Mouse (Mus musculus): ENCODE data around the gene Oxa1l.
"Not testable (repeated sequence)": the region's sequence is repeated elsewhere in the genome, so short reads cannot be mapped to it uniquely, and the experiment has no call there.

Oxa1l gene

DNA sequence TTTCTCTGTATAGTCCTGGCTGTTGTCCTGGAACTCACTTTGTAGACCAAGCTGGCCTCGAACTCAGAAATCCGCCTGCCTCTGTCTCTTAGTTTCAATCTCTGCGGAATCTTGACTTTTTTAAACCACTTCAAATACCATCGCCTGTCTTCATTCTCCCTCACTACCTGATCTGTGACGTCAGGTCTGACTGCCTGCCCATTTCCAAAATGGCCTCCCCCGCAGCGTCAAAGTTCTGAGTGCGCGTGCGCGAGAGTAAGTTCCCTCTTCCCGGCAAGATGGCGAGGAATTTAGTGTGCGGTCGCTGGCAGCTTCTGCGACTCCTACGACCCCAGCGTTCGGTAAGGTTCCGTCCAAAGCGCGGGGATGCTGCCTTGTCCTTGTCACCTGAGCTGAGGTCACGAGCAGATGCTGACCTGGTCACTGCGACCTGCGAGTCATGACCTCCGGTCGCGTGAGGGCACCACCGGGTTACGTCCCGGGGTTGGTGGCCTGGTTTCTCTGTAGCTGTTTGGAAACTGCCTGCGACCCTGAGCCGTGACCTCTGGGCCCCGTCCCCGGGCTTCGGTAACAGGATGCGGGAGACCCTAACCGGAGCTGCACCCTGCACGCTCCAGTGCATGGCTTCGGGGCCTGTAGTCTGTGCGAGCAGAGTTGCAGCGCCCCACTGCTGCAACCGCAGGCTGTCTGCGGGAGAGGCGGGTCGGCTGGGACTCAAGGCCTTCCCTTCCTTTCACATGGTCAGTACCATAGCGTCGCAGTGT lies at the start of gene Oxa1l:
Gene Oxa1l, plus strand, starts transcription at position 258 of the 764 bp plus-strand sequence.
- peak; percentile 91 to 93 for DNase-seq

- no peak for DNase-seq
These were observed 48.9 kb upstream of the Oxa1l start for GRCm38 (mm10) chr14:54311763-54312162.

DNA sequence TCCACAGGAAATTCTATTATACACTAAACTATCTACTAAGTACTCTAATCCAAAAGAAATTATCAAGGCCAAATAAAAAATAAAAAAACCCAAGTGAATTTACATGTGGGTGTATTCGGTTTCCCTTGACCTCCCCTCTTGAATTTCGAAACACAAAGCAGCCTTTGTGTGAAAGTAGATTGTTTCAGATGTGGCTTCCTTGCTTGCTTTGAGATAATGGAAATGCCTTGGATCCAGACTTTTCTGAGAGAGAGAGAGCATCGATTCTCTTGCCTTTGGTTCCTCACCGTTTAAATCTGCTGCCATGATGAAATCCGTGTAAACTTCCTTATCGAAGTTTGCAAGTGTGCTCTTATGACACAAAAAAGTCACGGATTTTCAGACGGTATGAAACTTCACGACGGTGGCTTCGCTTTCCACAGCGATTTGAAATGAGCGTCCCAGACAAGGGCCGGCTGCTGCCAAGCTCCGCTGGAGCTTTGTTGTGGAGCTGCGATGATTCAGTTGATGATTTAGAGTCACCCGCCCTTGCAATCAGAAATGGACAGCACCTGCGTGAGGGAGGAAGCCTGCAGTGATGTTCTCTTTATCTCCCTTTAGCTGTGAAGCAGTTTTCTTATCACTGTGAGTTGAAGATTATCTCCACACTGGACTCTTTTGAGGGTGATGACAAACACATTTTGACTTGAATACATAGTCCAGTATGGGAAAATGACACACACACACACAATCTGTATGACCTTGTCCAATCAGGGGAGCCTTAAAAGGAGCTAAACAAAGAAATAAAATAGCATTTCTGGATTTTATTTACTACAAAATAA lies 38.9 kb upstream of the Oxa1l start:
- no peak for DNase-seq

- no peak for DNase-seq
These were observed 36.1 kb upstream of the Oxa1l start for GRCm38 (mm10) chr14:54324486-54324885.

DNA sequence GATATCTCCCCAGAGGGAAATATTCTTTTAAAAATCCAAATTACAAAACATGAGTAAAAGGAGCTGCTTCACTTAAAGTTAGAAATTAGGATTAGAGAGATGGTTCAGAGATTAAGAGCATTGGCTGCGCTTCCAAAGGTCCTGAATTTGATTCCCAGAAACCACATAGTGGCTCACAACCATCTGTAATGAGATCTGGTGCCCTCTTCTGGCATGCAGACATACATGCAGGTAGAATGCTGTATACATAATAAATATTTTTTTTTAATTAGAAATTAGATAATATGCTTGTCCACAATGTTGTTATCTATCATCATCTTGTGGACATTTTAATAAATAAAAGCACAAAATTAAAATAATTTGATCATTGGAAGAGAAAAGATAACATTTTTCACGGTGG lies 32.1 kb upstream of the Oxa1l start:
- no peak for DNase-seq

DNA sequence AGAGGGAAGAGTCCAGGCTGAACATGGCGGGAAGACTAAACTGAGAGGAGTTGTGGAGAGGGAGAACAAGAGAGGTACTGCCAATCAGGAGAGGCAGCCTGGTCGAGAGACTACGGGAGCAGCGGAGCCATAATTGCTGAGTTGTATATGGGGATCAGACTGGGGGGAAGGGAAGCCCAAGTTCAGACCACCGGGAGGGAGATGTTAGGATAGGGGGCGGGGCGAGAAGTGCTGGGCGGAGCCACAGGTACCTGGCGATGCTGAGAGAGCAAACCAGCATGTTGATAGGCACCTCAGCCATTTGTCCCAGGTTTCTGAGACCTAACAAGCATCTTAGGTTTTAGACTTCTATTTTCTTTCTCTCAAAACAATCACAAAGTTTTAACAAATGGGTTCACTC lies 31.4 kb upstream of the Oxa1l start:
- no peak for DNase-seq

- no peak for DNase-seq
These were observed 29.5 kb upstream of the Oxa1l start for GRCm38 (mm10) chr14:54331178-54331577.

DNA sequence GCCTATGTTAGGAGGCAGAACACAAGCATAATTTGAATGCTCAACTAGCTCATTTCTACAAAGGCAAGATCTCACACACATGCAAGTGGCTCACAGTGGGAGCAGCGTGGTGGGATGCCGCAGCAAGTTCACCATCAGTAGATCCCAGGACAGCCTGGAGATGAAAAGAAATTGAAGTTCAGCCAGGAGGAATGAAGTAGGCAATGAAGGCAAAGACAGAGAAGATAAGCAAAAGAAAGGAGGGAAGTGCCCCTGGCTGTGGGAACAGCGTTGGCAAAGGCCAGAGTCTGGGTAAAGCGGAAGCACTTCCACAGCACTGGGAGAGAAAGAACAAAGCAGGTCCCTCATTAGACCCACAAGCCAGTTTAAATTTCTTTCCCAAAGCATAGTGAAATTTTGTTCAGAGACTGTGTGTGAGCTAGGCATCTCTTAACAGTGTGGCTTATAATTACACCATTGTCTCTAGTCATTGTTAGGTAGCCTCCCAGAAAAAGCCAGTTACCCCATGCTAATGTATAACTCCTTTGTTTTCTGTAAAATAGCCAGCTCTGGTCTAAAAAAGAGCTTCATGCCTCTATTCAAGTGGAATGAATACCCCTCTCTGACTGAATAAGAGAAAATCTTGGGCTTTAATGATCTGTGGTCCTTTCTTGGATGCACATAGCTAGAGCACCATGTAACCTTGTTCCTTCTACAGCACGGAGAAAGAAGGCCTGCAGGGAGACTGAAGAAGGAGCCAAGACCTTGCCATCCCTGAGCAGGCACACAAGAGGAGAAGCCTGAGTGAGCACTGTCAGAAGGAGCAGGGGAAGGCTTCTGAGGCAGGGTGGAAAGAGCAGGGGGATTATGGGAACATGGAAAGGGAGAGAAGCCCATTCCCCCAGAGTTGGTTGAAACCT lies 28.2 kb upstream of the Oxa1l start:
- DNase-seq, result no peak

GRCm38 (mm10) chr14:54333452-54334189 lies 27.0 kb upstream of the Oxa1l start:
- DNase-seq, result no peak

DNA sequence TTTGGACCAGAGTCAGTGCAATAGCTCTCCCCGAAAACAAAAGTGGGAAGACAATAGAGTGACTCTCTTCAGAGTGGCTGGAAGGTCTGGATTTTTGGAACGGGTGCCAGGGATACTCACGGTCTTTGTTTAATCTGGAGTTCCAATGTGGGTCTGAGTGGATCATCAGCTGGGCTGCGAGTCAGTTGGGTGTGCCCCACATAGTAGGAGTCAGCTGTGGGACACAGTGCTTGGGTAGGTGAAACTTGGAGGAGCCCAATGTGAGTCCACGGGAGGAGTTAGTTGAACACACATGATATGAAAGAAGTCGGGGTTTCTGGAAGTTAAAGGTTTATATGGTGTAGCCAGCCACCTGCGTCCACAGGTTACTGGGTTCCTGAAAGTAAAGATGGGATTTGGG lies 19.8 kb upstream of the Oxa1l start:
- DNase-seq, result no peak

DNA sequence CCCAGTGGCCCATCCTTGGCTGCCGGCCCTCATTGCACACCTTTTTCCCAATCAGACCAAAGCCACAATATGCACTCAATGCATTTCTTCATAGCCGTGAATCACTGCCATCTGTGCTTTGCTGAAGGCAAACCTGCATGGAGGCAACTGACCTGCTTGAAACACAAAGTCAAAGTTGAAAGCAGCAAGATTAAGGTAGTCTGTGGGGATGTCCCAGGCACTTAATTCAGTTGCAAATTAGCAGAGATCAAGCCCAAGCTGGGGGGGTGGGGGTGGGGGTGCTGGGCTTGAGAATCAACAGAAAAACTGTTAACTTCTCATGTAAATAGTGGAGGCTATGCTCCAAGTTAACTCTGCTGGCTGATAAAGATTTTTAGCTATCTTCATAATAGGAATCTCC lies 18.8 kb upstream of the Oxa1l start:
- DNase-seq, result not testable (repeated sequence)

- peak; percentile 13 to 25 for DNase-seq
These were observed 9.7 kb upstream of the Oxa1l start for GRCm38 (mm10) chr14:54350773-54351541.

GRCm38 (mm10) chr14:54352314-54352713 lies 8.3 kb upstream of the Oxa1l start:
- no peak for DNase-seq

GRCm38 (mm10) chr14:54354406-54354805 lies 6.2 kb upstream of the Oxa1l start:
- no peak for DNase-seq

DNA sequence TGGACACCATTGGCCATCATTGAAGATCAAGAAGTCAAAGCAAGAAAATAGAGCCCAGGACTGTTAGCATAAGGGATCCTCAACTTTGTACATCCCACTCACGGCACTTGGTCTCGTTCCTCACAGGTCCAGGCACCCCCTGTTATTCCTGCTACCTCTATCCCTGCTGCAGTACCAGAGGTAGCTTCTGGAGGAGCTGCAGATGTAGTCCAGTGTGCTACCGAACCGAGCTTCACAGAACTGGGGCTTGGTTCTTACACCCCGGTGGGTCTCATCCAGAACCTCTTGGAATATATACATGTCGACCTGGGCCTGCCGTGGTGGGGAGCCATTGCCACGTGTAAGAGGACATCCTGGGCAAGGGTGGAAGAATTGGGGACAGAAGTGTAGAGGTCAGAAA lies 2.5 kb downstream of the Oxa1l start:
- no peak for DNase-seq

- DNase-seq, result no peak
These were observed 4.5 kb downstream of the Oxa1l start for GRCm38 (mm10) chr14:54365026-54365645.

GRCm38 (mm10) chr14:54366581-54366980 lies 5.9 kb downstream of the Oxa1l start:
- DNase-seq, result no peak

- DNase-seq, result no peak
These were observed 6.9 kb downstream of the Oxa1l start for GRCm38 (mm10) chr14:54367429-54368060.

GRCm38 (mm10) chr14:54369372-54369771 lies 8.7 kb downstream of the Oxa1l start:
- no peak for DNase-seq

- DNase-seq, result no peak
These were observed 10.0 kb downstream of the Oxa1l start for GRCm38 (mm10) chr14:54370595-54370994.

GRCm38 (mm10) chr14:54371460-54371859 lies 10.8 kb downstream of the Oxa1l start:
- DNase-seq, result no peak
